Mouse (Mus musculus): ENCODE measurements around the gene H1f0. TPM values are rescaled to one million over a fixed set of nuclear protein-coding genes. Genes with fewer than 3 reads are reported as not detected.
A peak's percentile ranks its signal among the peaks of the same experiment; 100 is the strongest.

Gene H1f0
- polyA plus RNA-seq, 1 experiment, result 197 TPM

GRCm38 (mm10) chr15:79041585-79041984 lies 13.3 kb downstream of the H1f0 start, which contains the start of gene Galr3:
Gene Galr3, plus strand, starts transcription at chr15:79041885.
- Histone ChIP-seq H3K4me1 (ENCODE audit: control insufficient read depth, insufficient read depth, low read length) (peaks cover 10% of the 10 kb centered on the region), H3K27me3 (ENCODE audit: control insufficient read depth, insufficient read depth, low read length) (no peaks in the 10 kb centered on the region), H3K27ac (ENCODE audit: insufficient read depth, low read length) (no peak within 1 kb of the TSS), H3K4me3 (replicated peaks; ENCODE audit: insufficient read depth, low read depth, low read length) (peak within 1 kb of the TSS; percentile 48)
- no peak for TF ChIP-seq CTCF (IDR thresholded peaks at IDR 0.05; ENCODE audit: borderline replicate concordance, insufficient read depth, low read depth, low read length)
- no peak for TF ChIP-seq POLR2A (IDR thresholded peaks at IDR 0.05; ENCODE audit: borderline replicate concordance, insufficient read depth, low read length)
- 62% methylated on average over 6 of the region's 6 CpGs for WGBS
- DNase-seq, result no peak

- Histone ChIP-seq H3K27me3 (ENCODE audit: control insufficient read depth, insufficient read depth, low read length) (no peaks in the 10 kb centered on the region), H3K27ac (ENCODE audit: insufficient read depth, low read length) (no peak overlapping the region), H3K4me3 (replicated peaks; ENCODE audit: insufficient read depth, low read depth, low read length) (peak overlapping the region; percentile 48), H3K4me1 (ENCODE audit: control insufficient read depth, insufficient read depth, low read length) (peaks cover 9% of the 10 kb centered on the region)
- under 1% methylated on average over 103 of the region's 105 CpGs for WGBS
- TF ChIP-seq CTCF (IDR thresholded peaks at IDR 0.05; ENCODE audit: borderline replicate concordance, insufficient read depth, low read depth, low read length) (no peak), POLR2A (IDR thresholded peaks at IDR 0.05; ENCODE audit: borderline replicate concordance, insufficient read depth, low read length) (peak; percentile 30; the same call in 1 of the 2 replicates)
- DNase-seq, result peak; percentile 58 to 60
These were observed 14.7 kb downstream of the H1f0 start for GRCm38 (mm10) chr15:79042721-79043491.

- WGBS, result 31% methylated on average over 4 of the region's 4 CpGs
- Histone ChIP-seq H3K4me3 (replicated peaks; ENCODE audit: insufficient read depth, low read depth, low read length) (no peak overlapping the region), H3K27ac (ENCODE audit: insufficient read depth, low read length) (no peak overlapping the region), H3K4me1 (ENCODE audit: control insufficient read depth, insufficient read depth, low read length) (no peaks in the 10 kb centered on the region), H3K27me3 (ENCODE audit: control insufficient read depth, insufficient read depth, low read length) (no peaks in the 10 kb centered on the region)
- TF ChIP-seq POLR2A (IDR thresholded peaks at IDR 0.05; ENCODE audit: borderline replicate concordance, insufficient read depth, low read length) (no peak), CTCF (IDR thresholded peaks at IDR 0.05; ENCODE audit: borderline replicate concordance, insufficient read depth, low read depth, low read length) (no peak)
- DNase-seq, result no peak
These were observed 16.6 kb downstream of the H1f0 start for GRCm38 (mm10) chr15:79044837-79045236.

- no peak overlapping the region for H3K4me3 ChIP-seq (replicated peaks; ENCODE audit: insufficient read depth, low read depth, low read length)
- no peaks in the 10 kb centered on the region for H3K4me1 ChIP-seq (ENCODE audit: control insufficient read depth, insufficient read depth, low read length)
- 30% methylated on average over 4 of the region's 4 CpGs for WGBS
- no peak for TF ChIP-seq CTCF (IDR thresholded peaks at IDR 0.05; ENCODE audit: borderline replicate concordance, insufficient read depth, low read depth, low read length)
- no peak for TF ChIP-seq POLR2A (IDR thresholded peaks at IDR 0.05; ENCODE audit: borderline replicate concordance, insufficient read depth, low read length)
- no peak overlapping the region for H3K27ac ChIP-seq (ENCODE audit: insufficient read depth, low read length)
- no peaks in the 10 kb centered on the region for H3K27me3 ChIP-seq (ENCODE audit: control insufficient read depth, insufficient read depth, low read length)
- DNase-seq, result peak; percentile 49 to 58
These were observed 19.9 kb downstream of the H1f0 start for GRCm38 (mm10) chr15:79048186-79048585.

- WGBS, result 53% methylated on average over 9 of the region's 9 CpGs
- TF ChIP-seq POLR2A (IDR thresholded peaks at IDR 0.05; ENCODE audit: borderline replicate concordance, insufficient read depth, low read length) (no peak), CTCF (IDR thresholded peaks at IDR 0.05; ENCODE audit: borderline replicate concordance, insufficient read depth, low read depth, low read length) (no peak)
- no peak overlapping the region for H3K4me3 ChIP-seq (replicated peaks; ENCODE audit: insufficient read depth, low read depth, low read length)
- no peak for DNase-seq
- H3K27ac ChIP-seq (ENCODE audit: insufficient read depth, low read length), result no peak overlapping the region
- H3K27me3 ChIP-seq (ENCODE audit: control insufficient read depth, insufficient read depth, low read length), result no peaks in the 10 kb centered on the region
- no peaks in the 10 kb centered on the region for H3K4me1 ChIP-seq (ENCODE audit: control insufficient read depth, insufficient read depth, low read length)
These were observed 22.1 kb downstream of the H1f0 start for GRCm38 (mm10) chr15:79050160-79050845.

- WGBS, result 90% methylated on average over 2 of the region's 2 CpGs
- no peaks in the 10 kb centered on the region for H3K27me3 ChIP-seq (ENCODE audit: control insufficient read depth, insufficient read depth, low read length)
- no peak for DNase-seq
- H3K27ac ChIP-seq (ENCODE audit: insufficient read depth, low read length), result no peak overlapping the region
- TF ChIP-seq POLR2A (IDR thresholded peaks at IDR 0.05; ENCODE audit: borderline replicate concordance, insufficient read depth, low read length) (no peak), CTCF (IDR thresholded peaks at IDR 0.05; ENCODE audit: borderline replicate concordance, insufficient read depth, low read depth, low read length) (no peak)
- no peaks in the 10 kb centered on the region for H3K4me1 ChIP-seq (ENCODE audit: control insufficient read depth, insufficient read depth, low read length)
- no peak overlapping the region for H3K4me3 ChIP-seq (replicated peaks; ENCODE audit: insufficient read depth, low read depth, low read length)
These were observed 22.7 kb downstream of the H1f0 start for GRCm38 (mm10) chr15:79050964-79051363.

GRCm38 (mm10) chr15:79051461-79052360 lies 23.5 kb downstream of the H1f0 start:
- no peaks in the 10 kb centered on the region for H3K4me1 ChIP-seq (ENCODE audit: control insufficient read depth, insufficient read depth, low read length)
- no peaks in the 10 kb centered on the region for H3K27me3 ChIP-seq (ENCODE audit: control insufficient read depth, insufficient read depth, low read length)
- no peak overlapping the region for H3K4me3 ChIP-seq (replicated peaks; ENCODE audit: insufficient read depth, low read depth, low read length)
- DNase-seq, result no peak
- TF ChIP-seq CTCF (IDR thresholded peaks at IDR 0.05; ENCODE audit: borderline replicate concordance, insufficient read depth, low read depth, low read length) (no peak), POLR2A (IDR thresholded peaks at IDR 0.05; ENCODE audit: borderline replicate concordance, insufficient read depth, low read length) (no peak)
- no peak overlapping the region for H3K27ac ChIP-seq (ENCODE audit: insufficient read depth, low read length)
- WGBS, result 75% methylated on average over 13 of the region's 13 CpGs

Measured in cerebellum, adult 2 months (tissue).